Mouse (Mus musculus) kidney, adult 11 months (tissue): ENCODE results near the gene Rnf123.

Experiments
- DNase-seq: peaks from one replicate; pipeline ENCODE4 v3.0.0; 2022

The Rnf123 gene

DNA sequence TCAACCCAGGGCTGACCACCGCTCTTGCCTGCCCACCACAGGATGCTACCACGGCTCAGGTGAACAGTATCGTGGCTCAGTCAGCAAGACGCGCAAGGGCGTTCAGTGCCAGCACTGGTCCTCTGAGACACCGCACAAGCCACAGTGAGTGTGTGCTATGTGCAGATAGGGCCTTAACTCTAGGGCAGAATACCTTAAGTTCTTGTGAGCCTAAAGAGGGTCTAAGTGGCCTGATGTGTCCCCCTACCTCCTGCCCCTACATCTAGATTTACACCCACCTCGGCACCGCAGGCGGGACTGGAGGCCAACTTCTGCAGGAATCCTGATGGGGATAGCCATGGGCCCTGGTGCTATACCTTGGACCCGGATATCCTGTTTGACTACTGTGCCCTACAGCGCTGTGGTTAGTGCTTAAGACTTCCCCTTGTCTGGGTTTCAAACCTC lies at the start of gene Rnf123:
Gene Rnf123 (minus strand): TSS at position 359 of the 444 bp plus-strand sequence.
- no peak for DNase-seq

- DNase-seq = no peak
These were observed 49.2 kb upstream of the Rnf123 start for GRCm38 (mm10) chr9:108132373-108132772.

GRCm38 (mm10) chr9:108131502-108131901 lies 48.4 kb upstream of the Rnf123 start:
- no peak for DNase-seq

DNA sequence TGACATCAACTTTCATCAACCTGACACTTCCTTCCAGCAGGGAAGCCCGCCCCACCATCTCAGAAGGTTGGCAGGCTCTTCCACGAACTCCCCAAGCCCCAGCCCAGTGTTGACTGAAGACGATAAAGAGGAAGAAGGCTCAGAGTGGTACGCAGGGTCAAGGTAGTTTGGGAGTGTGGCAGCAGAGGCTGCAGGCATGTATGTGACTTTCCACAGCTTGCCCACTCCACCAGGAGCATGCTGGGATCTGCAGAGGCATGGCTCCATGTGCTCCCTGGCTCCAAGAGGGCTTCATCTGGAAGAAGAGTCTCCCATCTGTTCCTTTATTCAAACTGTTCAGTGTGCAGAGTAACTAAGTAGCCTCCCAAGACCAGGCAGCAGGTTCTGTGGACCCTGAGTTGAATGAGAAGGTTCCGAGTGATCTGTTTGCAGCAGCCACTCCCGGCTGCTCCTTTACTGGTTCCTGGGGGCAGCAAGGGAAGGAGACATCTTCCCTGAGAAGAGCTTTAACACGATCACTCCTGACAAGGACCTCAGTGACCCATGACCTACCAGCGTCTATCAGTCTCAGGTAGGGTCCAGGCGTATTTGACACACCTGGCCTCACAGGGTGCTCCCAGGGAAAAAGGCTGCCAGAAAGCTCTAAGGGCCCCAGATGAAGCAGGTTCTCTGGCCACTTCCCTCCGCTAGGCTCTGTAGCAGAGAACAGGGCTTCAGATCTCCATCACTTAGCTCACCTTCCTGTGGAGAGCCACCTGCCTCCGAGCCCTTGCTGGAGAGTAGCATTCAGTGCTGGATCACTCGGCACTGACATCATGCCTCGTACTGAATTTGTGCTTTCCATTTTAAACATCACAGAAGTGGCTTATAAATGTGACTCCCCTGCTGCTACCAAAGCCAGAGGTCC lies 46.1 kb upstream of the Rnf123 start:
- no peak for DNase-seq

DNA sequence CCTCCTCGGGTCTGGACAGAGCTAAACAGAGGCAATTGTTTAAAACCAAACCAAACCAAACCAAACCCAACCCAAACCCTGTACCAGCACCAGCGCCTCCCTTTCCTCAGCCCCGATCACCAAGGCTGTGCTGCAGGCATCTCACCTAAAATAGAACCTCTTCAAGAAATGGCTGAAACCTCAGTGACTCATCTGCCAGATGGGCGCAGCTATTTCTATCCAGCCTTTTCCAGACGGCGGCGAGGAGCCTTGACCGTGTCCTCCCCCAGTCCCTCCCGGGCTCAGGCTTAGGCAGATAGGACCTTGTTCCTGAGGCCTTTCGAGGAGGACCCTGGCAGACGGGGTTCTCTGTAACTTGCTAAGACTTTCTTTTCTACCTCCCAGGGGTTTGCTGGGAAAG lies 45.1 kb upstream of the Rnf123 start:
- no peak for DNase-seq

GRCm38 (mm10) chr9:108126436-108127180 lies 43.5 kb upstream of the Rnf123 start:
- DNase-seq = no peak

- DNase-seq = no peak
These were observed 42.6 kb upstream of the Rnf123 start for GRCm38 (mm10) chr9:108125731-108126130.

GRCm38 (mm10) chr9:108123916-108124315 lies 40.8 kb upstream of the Rnf123 start:
- no peak for DNase-seq

- no peak for DNase-seq
These were observed 38.2 kb upstream of the Rnf123 start for GRCm38 (mm10) chr9:108121170-108121969.

- DNase-seq = no peak
These were observed 37.5 kb upstream of the Rnf123 start for GRCm38 (mm10) chr9:108120671-108121070.

GRCm38 (mm10) chr9:108119891-108120411 lies 36.8 kb upstream of the Rnf123 start:
- DNase-seq = peak; percentile 89

DNA sequence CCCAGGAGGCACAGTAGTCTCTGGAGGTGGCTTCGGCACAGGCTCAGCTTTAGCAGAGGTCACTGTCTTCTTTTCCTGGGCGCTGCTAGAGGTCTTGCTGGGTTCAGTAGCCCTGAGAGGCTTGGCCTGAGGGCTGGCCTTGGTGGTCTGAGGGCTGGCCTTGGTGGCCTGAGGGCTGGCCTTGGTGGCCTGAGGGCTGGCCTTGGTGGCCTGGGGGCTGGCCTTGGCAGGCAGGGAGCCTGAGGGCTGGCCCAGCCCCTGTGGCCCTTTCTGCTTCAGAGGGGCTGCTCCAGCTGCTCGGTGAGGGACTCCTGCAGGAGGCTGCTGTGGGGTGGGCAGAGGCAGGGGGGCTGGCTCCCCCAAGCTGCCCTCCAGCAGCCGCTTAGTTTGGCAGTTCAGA lies 34.0 kb upstream of the Rnf123 start:
- no peak for DNase-seq

DNA sequence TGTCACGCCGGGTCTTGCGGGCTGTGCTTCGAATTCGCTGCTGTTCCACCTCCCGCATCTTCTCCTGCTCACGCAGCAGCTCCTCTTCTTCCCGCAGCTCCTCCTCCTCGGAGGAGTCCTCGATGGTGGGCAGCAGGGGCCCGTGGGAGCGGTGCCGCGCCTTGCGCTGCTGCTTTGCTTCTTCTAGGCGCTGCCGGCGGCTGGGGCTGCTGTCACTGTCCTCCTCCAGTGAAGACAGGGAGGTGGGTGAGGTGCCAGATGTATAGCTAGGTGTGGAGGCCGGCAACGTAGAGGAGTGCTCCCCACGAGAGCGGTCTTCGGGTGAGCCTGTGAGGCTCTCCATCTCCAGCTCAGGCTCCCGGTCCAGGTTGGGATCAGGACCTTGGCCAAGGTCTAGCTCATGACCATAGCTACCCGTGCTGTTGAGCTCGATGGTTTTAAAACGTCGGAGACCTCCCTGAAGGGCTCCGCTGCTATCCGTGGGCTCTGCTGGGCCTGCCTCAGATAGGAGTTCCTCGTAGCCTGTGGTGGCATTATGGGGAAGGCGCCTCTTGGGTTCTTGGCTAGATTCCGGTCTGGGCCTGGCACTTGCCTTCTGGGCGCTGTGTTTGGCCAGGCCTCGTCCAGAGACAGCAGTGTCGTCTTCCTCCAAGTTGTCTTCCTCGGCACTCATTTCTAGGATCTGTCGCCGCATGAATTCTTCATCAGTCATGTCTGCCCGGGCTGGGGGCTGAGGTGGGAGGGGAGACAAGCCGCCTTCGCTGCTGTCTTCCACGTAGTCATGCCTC lies 32.3 kb upstream of the Rnf123 start:
- DNase-seq = no peak

GRCm38 (mm10) chr9:108112719-108113340 lies 29.7 kb upstream of the Rnf123 start:
- DNase-seq = peak; percentile 39

DNA sequence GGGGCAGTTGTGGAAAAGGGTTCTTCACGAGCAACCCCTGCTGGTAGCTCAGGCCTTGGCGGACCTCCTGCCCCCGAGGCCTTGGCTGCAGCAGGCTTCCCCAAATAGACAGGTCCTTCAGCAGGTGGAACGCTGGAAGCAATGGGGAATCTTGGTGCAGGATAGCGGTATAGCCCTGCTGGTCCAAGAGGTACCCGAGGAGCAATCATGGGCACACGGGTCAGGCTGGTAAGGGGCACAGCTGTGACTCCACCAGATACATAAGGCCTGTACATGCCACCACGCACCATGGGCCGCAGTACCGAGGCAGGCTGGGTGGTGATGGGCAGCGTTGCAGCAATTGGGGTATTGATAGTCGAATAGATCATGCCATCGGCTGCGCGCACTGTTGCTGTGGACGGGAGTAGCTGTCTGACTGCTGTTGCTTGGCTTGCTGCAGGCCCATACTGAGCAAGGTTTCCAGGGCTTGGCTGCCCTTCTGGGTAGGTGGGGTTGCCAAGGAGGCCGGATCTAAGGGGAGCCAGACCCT lies 28.5 kb upstream of the Rnf123 start:
- DNase-seq = no peak

DNA sequence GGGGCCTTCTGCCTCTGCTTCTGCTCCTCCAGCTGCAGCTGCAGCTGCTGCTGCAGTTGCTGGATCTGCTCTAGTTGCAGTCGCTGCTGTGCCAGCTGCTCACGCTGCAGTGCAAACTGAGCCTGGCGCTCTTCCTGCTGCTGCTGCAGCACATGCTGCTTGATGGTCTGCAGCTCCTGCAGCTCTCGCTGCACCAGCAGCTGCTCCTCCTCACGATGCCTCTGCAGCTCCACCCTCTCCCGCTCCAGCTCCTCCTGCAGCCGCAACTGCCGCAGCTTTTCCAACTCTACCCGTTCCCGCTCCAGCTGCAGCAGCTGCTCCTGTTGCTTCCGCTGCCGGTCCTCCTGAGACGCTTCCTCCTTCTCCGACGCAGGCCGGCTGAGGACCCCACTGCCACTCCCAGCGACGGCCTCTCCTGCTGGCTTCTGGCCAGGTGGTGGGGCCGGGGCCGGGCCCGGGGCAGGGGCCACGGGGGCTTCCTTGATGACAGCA lies 28.0 kb upstream of the Rnf123 start:
- no peak for DNase-seq

DNA sequence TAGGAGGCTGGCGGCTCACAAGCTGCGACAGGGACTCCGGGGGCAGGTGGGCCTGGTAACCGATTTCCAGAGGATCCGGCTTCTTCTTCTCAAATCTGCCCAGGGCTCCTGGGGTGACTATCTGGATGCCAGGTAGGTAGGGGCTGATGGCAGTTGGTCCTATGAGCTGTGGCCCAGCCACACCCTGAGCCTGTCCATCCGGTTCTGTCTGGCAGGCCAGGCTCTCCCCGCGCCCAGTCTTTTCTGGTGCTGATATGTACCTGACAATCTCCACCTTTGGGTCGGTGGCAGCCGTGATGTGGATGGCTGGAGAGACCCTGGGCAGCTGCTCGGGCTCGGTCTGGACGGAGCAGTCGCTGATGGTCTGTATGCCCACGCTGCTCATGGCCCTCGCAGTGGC lies 27.0 kb upstream of the Rnf123 start:
- DNase-seq = no peak

- no peak for DNase-seq
These were observed 24.7 kb upstream of the Rnf123 start for GRCm38 (mm10) chr9:108107867-108108266.

- DNase-seq = no peak
These were observed 22.9 kb upstream of the Rnf123 start for GRCm38 (mm10) chr9:108106090-108106489.

DNA sequence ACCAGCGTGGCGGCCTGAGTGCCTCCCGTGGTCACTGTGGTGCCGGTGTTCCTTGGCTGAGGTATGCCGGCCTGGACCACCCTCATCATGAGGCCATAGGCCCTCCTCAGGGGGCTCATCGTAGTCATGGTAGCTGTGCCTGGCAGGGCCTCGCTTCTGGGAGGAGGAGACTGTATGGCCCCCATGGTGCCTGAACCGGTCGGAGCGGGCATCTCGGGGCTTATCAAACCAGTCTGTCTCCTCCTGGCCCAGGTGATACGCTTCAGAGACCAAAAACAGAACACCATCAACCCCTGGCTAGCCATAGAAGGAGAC lies 22.4 kb upstream of the Rnf123 start:
- no peak for DNase-seq
